Mouse (Mus musculus) CD4-positive, CD25-positive, alpha-beta regulatory T cell, adult 4 months (primary cell): Measurements from ENCODE around the gene Setd1b. TPM values are rescaled to one million over a fixed set of nuclear protein-coding genes. Genes with fewer than 3 reads are reported as not detected.
"Not testable (repeated sequence)": the region's sequence is repeated elsewhere in the genome, so short reads cannot be mapped to it uniquely, and the experiment has no call there.

Source experiments
- ATAC-seq: one replicate; pipeline ENCODE4 v1.8.0; 2017
- polyA plus RNA-seq, 2 experiments: library from polyadenylated mRNA; unstranded; fragments of 100-300 nt; shearing (Covaris generic); gene quantifications; one replicate each; pipeline ENCODE4 v1.2.1; 2017

The Setd1b gene
- polyA plus RNA-seq, 2 experiments from 2014 or later = 17.1 to 20.8 TPM

- not testable (repeated sequence) for ATAC-seq
Measured at GRCm38 (mm10) chr5:123203591-123203990, 61.6 kb downstream of the Setd1b start.

Other genes starting within 250 kb of the Setd1b start
- gene Kdm2b, start 152.4 kb upstream of the Setd1b start, polyA plus RNA-seq = 10 to 100 TPM; 33.1 to 51.1 TPM
- gene Orai1, start 127.1 kb upstream of the Setd1b start, polyA plus RNA-seq = 1 to 10 TPM; 4.2 to 8.1 TPM
- 1 to 10 TPM; 5.2 to 6.9 TPM for gene Morn3, start 95.2 kb upstream of the Setd1b start, polyA plus RNA-seq
- 1 to 10 TPM; 3.4 to 4.3 TPM for gene Tmem120b, start 73.8 kb upstream of the Setd1b start, polyA plus RNA-seq
- gene Rhof, start 9.5 kb upstream of the Setd1b start, polyA plus RNA-seq = 100 to 1,000 TPM in 1 of 2 experiments, 10 to 100 TPM in 1; 80.6 to 101 TPM
- 10 to 100 TPM; 36.5 to 41.5 TPM for gene Psmd9, start 27.2 kb downstream of the Setd1b start, polyA plus RNA-seq
- gene Hpd, start 40.5 kb downstream of the Setd1b start, polyA plus RNA-seq = not detected
- gene Wdr66, start 109.9 kb downstream of the Setd1b start, polyA plus RNA-seq = 1 to 10 TPM; 4.7 to 6.1 TPM
- gene Bcl7a, start 201.6 kb downstream of the Setd1b start, polyA plus RNA-seq = 1 to 10 TPM; 7.2 to 9.8 TPM